In the genomic region with DNA sequence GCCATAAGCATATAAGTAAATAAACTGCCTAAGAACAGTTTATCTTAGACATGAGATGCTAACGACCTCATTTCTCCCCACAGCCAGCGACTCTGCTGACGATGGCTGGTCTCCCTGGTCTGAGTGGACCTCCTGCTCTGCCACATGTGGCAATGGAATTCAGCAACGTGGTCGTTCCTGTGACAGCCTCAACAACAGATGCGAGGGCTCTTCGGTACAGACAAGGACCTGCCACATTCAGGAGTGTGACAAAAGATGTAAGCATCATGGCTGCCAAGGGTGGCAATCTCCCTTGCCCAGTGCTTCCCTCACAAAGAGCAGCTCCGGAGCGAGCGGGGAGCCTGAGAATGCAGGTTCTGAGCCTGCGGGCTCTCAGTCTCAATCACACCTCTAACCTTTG, we compare ENCODE assay signal across 21 mouse cellular contexts.
"Had no signal": no experiment of that assay in that cellular context is flagged by ENCODE, and none has a peak within 500 bp of the region (broad histone marks: within the 10 kb centered on the region; RNA-seq: fewer than 3 reads in every experiment).

No protein-coding gene starts in this region.

- H3K4me1 ChIP-seq: liver, embryonic 15.5 days; neural tube, embryonic 12.5 days had no signal

- H3K9me3 ChIP-seq: limb, embryonic 12.5 days; limb, embryonic 15.5 days; liver, embryonic 12.5 days; liver, embryonic 15.5 days; midbrain, embryonic 12.5 days; midbrain, embryonic 15.5 days; neural tube, embryonic 12.5 days; neural tube, embryonic 15.5 days had no signal

- H3K27ac ChIP-seq: limb, embryonic 12.5 days; limb, embryonic 15.5 days; liver, embryonic 12.5 days; liver, embryonic 15.5 days; midbrain, embryonic 12.5 days; midbrain, embryonic 15.5 days; neural tube, embryonic 12.5 days; neural tube, embryonic 15.5 days; stomach, postnatal 0 days had no signal

- ATAC-seq: intestine, embryonic 16.5 days; liver, embryonic 12.5 days; lung, postnatal 0 days; midbrain, embryonic 15.5 days had no signal

- H3K4me2 ChIP-seq: limb, embryonic 12.5 days; limb, embryonic 15.5 days; liver, embryonic 12.5 days; liver, embryonic 15.5 days; midbrain, embryonic 12.5 days; midbrain, embryonic 15.5 days; neural tube, embryonic 12.5 days; neural tube, embryonic 15.5 days had no signal

- H3K9ac ChIP-seq: limb, embryonic 12.5 days; limb, embryonic 15.5 days; liver, embryonic 12.5 days; liver, embryonic 15.5 days; midbrain, embryonic 12.5 days; midbrain, embryonic 15.5 days; neural tube, embryonic 12.5 days; neural tube, embryonic 15.5 days had no signal

- H3K4me3 ChIP-seq: limb, embryonic 12.5 days; limb, embryonic 15.5 days; liver, embryonic 12.5 days; liver, embryonic 15.5 days; midbrain, embryonic 12.5 days; midbrain, embryonic 15.5 days; neural tube, embryonic 12.5 days; neural tube, embryonic 15.5 days had no signal

- DNase-seq: kidney, adult 18-20 months; kidney, adult 9 months; kidney, postnatal 14 days; left cerebral cortex, postnatal 4 days; lung, postnatal 36 days; right cerebral cortex, adult 18-20 months; right cerebral cortex, postnatal 14 days; right cerebral cortex, postnatal 4 days; thymus, adult 18-20 months; thymus, postnatal 36 days had no signal

- H3K36me3 ChIP-seq: liver, embryonic 15.5 days; midbrain, embryonic 15.5 days had no signal

- H3K27me3 ChIP-seq: limb, embryonic 15.5 days had no signal
